Mouse (Mus musculus) thymus, postnatal 10 days (tissue): ENCODE data around the gene Cep290.

ENCODE experiments used
- DNase-seq, 2 experiments: peaks; one replicate each; pipeline ENCODE4 v3.0.0; 2021; ENCODE audit warnings: low spot score in 2 of 2

Gene Cep290

GRCm38 (mm10) chr10:100590323-100590722, 103.0 kb downstream of the Cep290 start, which contains the start of the genes 4930430F08Rik and 1700017N19Rik:
4930430F08Rik (minus strand) TSS chr10:100590423.
1700017N19Rik (plus strand) TSS chr10:100590484.
- DNase-seq: no peak

GRCm38 (mm10) chr10:100598339-100598738, 111.0 kb downstream of the Cep290 start:
- no peak for DNase-seq

GRCm38 (mm10) chr10:100603511-100603910, 116.2 kb downstream of the Cep290 start:
- no peak for DNase-seq

GRCm38 (mm10) chr10:100604254-100604653, 116.9 kb downstream of the Cep290 start:
- DNase-seq: no peak

- DNase-seq: no peak
Measured at GRCm38 (mm10) chr10:100617233-100617903, 130.0 kb downstream of the Cep290 start.

GRCm38 (mm10) chr10:100619474-100619873, 132.1 kb downstream of the Cep290 start:
- DNase-seq: no peak

GRCm38 (mm10) chr10:100620040-100620439, 132.7 kb downstream of the Cep290 start:
- DNase-seq: no peak

- no peak for DNase-seq
Measured at GRCm38 (mm10) chr10:100622494-100622893, 135.1 kb downstream of the Cep290 start.
